15 mouse cellular contexts compared by ENCODE assay signal in the genomic region with DNA sequence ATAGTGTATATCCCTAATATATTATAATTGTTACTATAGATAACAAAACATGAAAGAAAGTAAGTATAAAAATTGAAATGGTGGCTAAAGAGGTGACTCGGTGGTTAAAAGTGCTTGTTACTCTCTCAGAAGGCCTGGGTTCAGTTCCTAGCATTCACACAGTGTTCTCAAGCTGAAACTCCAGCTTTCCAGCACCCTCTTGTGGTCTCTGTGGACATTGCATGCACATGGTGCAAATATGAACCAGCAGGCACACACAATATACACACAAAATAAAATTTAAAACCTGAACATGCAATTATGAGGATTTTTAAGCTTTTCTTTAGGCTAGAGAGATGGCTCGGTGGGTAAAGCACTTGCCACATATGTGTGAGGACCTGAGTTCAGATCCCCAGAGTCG. TPM values are rescaled to one million over a fixed set of nuclear protein-coding genes. Genes with fewer than 3 reads are reported as not detected.
DNase-seq lines count a peak whose midpoint lies in the region; ATAC-seq and TF ChIP-seq lines count a peak whose summit lies in the region.
"Had no signal": no experiment of that assay in that cellular context is flagged by ENCODE, and none has a peak within 500 bp of the region (broad histone marks: within the 10 kb centered on the region; RNA-seq: fewer than 3 reads in every experiment).

No protein-coding gene starts in this region.

- DNase-seq in thymus, adult 2 months, result peak; percentile 6
- no peak for DNase-seq in thymus, postnatal 36 days
- DNase-seq in NIH3T3 (ENCODE audit: low read depth), result peak; percentile 6
- peak; percentile 2 for DNase-seq in splenic B cell, adult 2 months (ENCODE audit: low read depth, low spot score)
- no peak for DNase-seq in urinary bladder, postnatal 36 days (ENCODE audit: low spot score in 2 of 2)
- DNase-seq: cerebellum, adult 8-10 months; embryo, embryonic 11 days; kidney, adult 9 months; lung, adult 18-20 months had no signal

- no peak for ATAC-seq in intestine, postnatal 0 days
- no peak for ATAC-seq in intestine, embryonic 15.5 days
- no peak for ATAC-seq in monocyte, adult 5-6 weeks (replicated peaks; ENCODE audit: insufficient number of reproducible peaks, low FRiP score, low TSS enrichment, poor library complexity, severe bottlenecking)
- ATAC-seq: CD4-positive, CD25-positive, alpha-beta regulatory T cell, adult 4 months had no signal

- TF ChIP-seq POLR2A in thymus, adult 2 months (IDR thresholded peaks at IDR 0.05; ENCODE audit: control insufficient read depth, extremely low read depth, insufficient read depth, low read length, poor library complexity), result no peak

- peak; percentile 55 for TF ChIP-seq CTCF in intestine, postnatal 0 days (IDR thresholded peaks at IDR 0.05; ENCODE audit: low read depth)
- TF ChIP-seq CTCF in thymus, adult 2 months (IDR thresholded peaks at IDR 0.05; ENCODE audit: borderline replicate concordance, control insufficient read depth, extremely low read depth, insufficient read depth, low read length, poor library complexity), result no peak

- H3K4me3 ChIP-seq in intestine, postnatal 0 days (ENCODE audit: low read depth, low read length), result no peak overlapping the region
- no peak overlapping the region for H3K4me3 ChIP-seq in intestine, embryonic 15.5 days (replicated peaks)
- H3K4me3 ChIP-seq in thymus, adult 2 months (ENCODE audit: control insufficient read depth, insufficient read depth, low read length), result no peak overlapping the region
- H3K4me3 ChIP-seq: erythroblast, embryonic 14.5 days; midbrain, embryonic 10.5 days had no signal

- no peak overlapping the region for H3K27ac ChIP-seq in intestine, postnatal 0 days (ENCODE audit: low read depth, low read length)
- H3K27ac ChIP-seq in intestine, embryonic 15.5 days, result no peak overlapping the region
- no peak overlapping the region for H3K27ac ChIP-seq in thymus, adult 2 months (ENCODE audit: control insufficient read depth, insufficient read depth, low read length)
- H3K27ac ChIP-seq: midbrain, embryonic 10.5 days had no signal

- H3K36me3 ChIP-seq in intestine, postnatal 0 days (ENCODE audit: control insufficient read depth, insufficient read depth), result no peaks in the 10 kb centered on the region
- no peaks in the 10 kb centered on the region for H3K36me3 ChIP-seq in intestine, embryonic 15.5 days
- H3K36me3 ChIP-seq in thymus, adult 2 months (ENCODE audit: control insufficient read depth, insufficient read depth, low read length), result no peaks in the 10 kb centered on the region
- H3K36me3 ChIP-seq in splenic B cell, adult 2 months (ENCODE audit: control insufficient read depth, insufficient read depth, low read length, poor library complexity, severe bottlenecking), result no peaks in the 10 kb centered on the region
- H3K36me3 ChIP-seq: midbrain, embryonic 10.5 days had no signal

- no peak overlapping the region for H3K9ac ChIP-seq in intestine, postnatal 0 days (ENCODE audit: low read depth, low read length)
- no peak overlapping the region for H3K9ac ChIP-seq in intestine, embryonic 15.5 days

- WGBS in intestine, postnatal 0 days, result 94% methylated on average over 3 of the region's 3 CpGs
- WGBS in intestine, embryonic 15.5 days, result 94% methylated on average over 3 of the region's 3 CpGs
- 98% methylated on average over 3 of the region's 3 CpGs for WGBS in thymus, adult 2 months

- no peaks in the 10 kb centered on the region for H3K27me3 ChIP-seq in intestine, postnatal 0 days (replicated peaks; ENCODE audit: control insufficient read depth, insufficient read depth, low read length)
- no peaks in the 10 kb centered on the region for H3K27me3 ChIP-seq in intestine, embryonic 15.5 days (replicated peaks)
- H3K27me3 ChIP-seq in thymus, adult 2 months (ENCODE audit: control insufficient read depth, insufficient read depth, low read length), result no peaks in the 10 kb centered on the region
- no peaks in the 10 kb centered on the region for H3K27me3 ChIP-seq in splenic B cell, adult 2 months (ENCODE audit: control insufficient read depth, insufficient read depth, low read length, poor library complexity, severe bottlenecking)

- H3K4me1 ChIP-seq in intestine, postnatal 0 days (replicated peaks; ENCODE audit: control insufficient read depth, insufficient read depth, low read length), result no peaks in the 10 kb centered on the region
- H3K4me1 ChIP-seq in intestine, embryonic 15.5 days (replicated peaks), result no peaks in the 10 kb centered on the region
- H3K4me1 ChIP-seq in thymus, adult 2 months (replicated peaks; ENCODE audit: control insufficient read depth, insufficient read depth, low read length), result no peaks in the 10 kb centered on the region
- H3K4me1 ChIP-seq: midbrain, embryonic 10.5 days had no signal

- peaks cover 10% of the 10 kb centered on the region; the same call in 1 of the 2 replicates for H3K9me3 ChIP-seq in intestine, postnatal 0 days (ENCODE audit: control insufficient read depth)
- H3K9me3 ChIP-seq in intestine, embryonic 15.5 days, result 0 out of 2 replicates have a peak, but pooled peaks cover 3% of the 10 kb centered on the region

- H3K4me2 ChIP-seq in intestine, postnatal 0 days (replicated peaks; ENCODE audit: low read depth), result no peak overlapping the region
- H3K4me2 ChIP-seq in intestine, embryonic 15.5 days (replicated peaks), result no peak overlapping the region

RNA-seq across cellular contexts. Expression of a gene that starts 24.5 kb away (rescaled TPM):
- polyA plus RNA-seq in intestine, postnatal 0 days (2015; fragmentation: Nextera tagmentation; extraction: Ambion mirVana), result 6.1 and 6.7 TPM in 2 replicates
- polyA plus RNA-seq in intestine, embryonic 15.5 days (2015; fragmentation: Nextera tagmentation; extraction: Ambion mirVana), result 1.4 and 1.5 TPM in 2 replicates
- 0.15 and 0.23 TPM in 2 replicates for polyA plus RNA-seq in thymus, adult 2 months (2012; rRNA removed)
- not detected in 3 replicates for total RNA-seq in monocyte, adult 5-6 weeks (2017)
- polyA plus RNA-seq: erythroblast, embryonic 14.5 days had no signal

Comparison
In these comparisons a context has a peak if more than half of its experiments do, and no peak if none do; other contexts are left out.
1. DNase-seq: peak in thymus, adult 2 months (single experiment), NIH3T3 (single experiment) and splenic B cell, adult 2 months (single experiment); none in thymus, postnatal 36 days (0 of 2) and urinary bladder, postnatal 36 days (0 of 2).